Mouse (Mus musculus): Measurements from ENCODE around the gene Mmgt1. TPM values are rescaled to one million over a fixed set of nuclear protein-coding genes. Genes with fewer than 3 reads are reported as not detected.

Mmgt1 gene
- total RNA-seq (2021) = 10 to 100 TPM; 25.7 TPM
- long read RNA-seq, experiment 1, full-length matches to known transcripts = 29 of 31 reads
- long read RNA-seq, experiment 1, partial matches to known transcripts = 0 of 31 reads
- long read RNA-seq, experiment 1, other reads (novel, unspliced or antisense) = 2 of 31 reads
- long read RNA-seq, experiment 2, full-length matches to known transcripts = 13 of 16 reads
- long read RNA-seq, experiment 2, partial matches to known transcripts = 0 of 16 reads
- long read RNA-seq, experiment 2, other reads (novel, unspliced or antisense) = 3 of 16 reads

DNA sequence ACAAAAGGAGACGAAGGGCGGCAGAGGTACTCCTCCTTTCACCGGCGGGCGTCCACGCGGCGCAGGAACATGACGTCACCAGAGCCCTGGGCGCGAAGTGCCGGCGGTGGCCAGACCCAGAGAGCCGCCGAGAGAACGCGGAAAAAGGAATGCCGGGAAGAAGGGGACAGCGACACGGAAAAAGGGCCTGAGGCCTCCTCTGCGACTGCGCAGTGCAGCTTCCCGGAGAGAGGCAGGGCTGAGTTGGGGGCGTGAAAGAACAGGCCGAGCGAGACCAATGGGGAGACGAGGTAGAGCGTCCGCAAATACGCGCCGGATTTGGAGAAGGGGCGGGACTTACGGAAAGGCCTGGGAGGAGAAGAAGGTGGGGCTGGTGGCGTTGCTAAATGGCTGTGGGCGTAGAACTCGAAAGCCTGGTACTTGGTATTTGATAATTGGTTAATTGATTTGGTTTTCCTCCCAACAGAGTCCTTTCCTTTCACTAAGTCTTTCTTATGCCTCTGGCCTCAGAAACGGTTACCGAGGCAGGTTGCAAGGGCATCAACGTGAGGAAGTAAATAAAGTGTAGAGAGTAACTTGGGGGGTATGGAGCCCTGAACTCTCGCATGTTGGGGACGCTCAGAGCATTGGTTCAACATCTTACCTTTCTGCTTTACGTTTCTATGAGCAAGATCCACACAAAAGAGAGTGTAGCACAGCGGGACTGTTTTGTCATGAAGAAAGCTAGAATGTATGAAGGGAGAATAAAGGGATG is at the start of gene Mmgt1:
Gene Mmgt1 (minus strand): TSS at position 183 of the 754 bp plus-strand sequence.
- intact Hi-C loops (cut with DNase I) = loop anchor here (5.0 to 10.0 kb wide), 2 partner anchors 143 to 454 kb away; partner anchors contain the start of genes Htatsf1 and Ints6l
- peak within 1 kb of the TSS; percentile 72; the same call in 1 of the 2 replicates for H3K27ac ChIP-seq

DNA sequence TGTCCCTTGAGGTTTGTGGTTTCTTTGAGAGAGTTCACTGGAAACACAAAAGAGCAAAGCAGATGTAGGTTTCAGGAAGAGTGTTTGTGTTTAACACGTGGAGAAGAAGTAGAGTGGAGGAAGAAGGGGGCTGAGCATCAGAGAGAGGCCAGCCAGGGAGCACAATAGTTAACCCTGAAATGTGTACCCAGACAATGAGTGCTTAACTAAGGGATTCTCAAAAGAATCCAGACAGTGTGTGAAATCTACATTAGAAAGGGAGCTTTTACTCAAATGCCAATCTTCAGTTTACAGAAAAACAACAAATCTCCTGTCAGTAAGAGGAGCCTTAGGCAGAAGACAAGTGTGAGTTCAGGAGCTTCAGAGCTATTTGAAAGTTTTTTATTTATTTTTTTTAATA is 42.2 kb upstream of the Mmgt1 start:
- H3K4me3 ChIP-seq = no peak overlapping the region
- no peak overlapping the region for H3K27ac ChIP-seq
- DNase-seq (ENCODE audit: extremely low spot score in 1 of 2, low spot score in 2 of 2) = no peak
- no peak for TF ChIP-seq CTCF (IDR thresholded peaks at IDR 0.05)
- intact Hi-C loops (cut with DNase I) = no loop called here

More for the DNA sequence above, at the start of gene Mmgt1:
- DNase-seq (ENCODE audit: extremely low spot score in 1 of 2, low spot score in 2 of 2) = peak; percentile 87 to 91
- no peak for TF ChIP-seq CTCF (IDR thresholded peaks at IDR 0.05)
- H3K4me3 ChIP-seq = peak within 1 kb of the TSS; percentile 70

- intact Hi-C loops (cut with DNase I) = no loop called here
- Histone ChIP-seq H3K4me3 (no peak overlapping the region), H3K27ac (no peak overlapping the region)
- TF ChIP-seq CTCF (IDR thresholded peaks at IDR 0.05) = no peak
- DNase-seq (ENCODE audit: extremely low spot score in 1 of 2, low spot score in 2 of 2) = no peak
These were observed 38.3 kb upstream of the Mmgt1 start for GRCm38 (mm10) chrX:56636185-56636584.

DNA sequence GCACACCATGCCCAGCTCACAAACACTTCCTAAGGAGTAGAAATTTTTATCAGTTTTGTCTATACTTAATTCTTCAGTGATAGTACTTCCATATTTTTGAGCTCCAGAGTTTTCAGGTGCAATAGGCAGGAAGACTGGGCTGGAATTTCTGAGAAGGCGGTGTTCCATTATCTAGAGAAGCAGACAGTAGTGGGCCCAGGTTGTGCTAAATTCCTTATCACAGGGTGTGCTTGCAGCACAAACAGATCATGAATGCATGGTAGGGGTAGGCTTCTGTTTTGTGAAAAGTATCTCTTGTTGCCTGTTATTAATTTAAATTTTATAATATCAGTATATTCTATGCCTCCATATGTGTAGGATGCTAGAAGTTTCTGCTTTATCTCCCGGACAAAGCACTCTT is 17.4 kb upstream of the Mmgt1 start:
- Histone ChIP-seq H3K4me3 (no peak overlapping the region), H3K27ac (no peak overlapping the region)
- intact Hi-C loops (cut with DNase I) = loop anchor here (10.0 kb wide), 1 partner anchor 60 kb away; no protein-coding TSS in a partner anchor
- TF ChIP-seq CTCF (IDR thresholded peaks at IDR 0.05) = no peak
- DNase-seq (ENCODE audit: extremely low spot score in 1 of 2, low spot score in 2 of 2) = no peak

GRCm38 (mm10) chrX:56610318-56610694 is 12.4 kb upstream of the Mmgt1 start:
- no peak for TF ChIP-seq CTCF (IDR thresholded peaks at IDR 0.05)
- no peak overlapping the region for H3K27ac ChIP-seq
- peak overlapping the region; percentile 63 for H3K4me3 ChIP-seq
- intact Hi-C loops (cut with DNase I) = loop anchor here (10.0 kb wide), 1 partner anchor 56 kb away; no protein-coding TSS in a partner anchor
- DNase-seq (ENCODE audit: extremely low spot score in 1 of 2, low spot score in 2 of 2) = peak in 1 of 2 experiments; percentile 15

DNA sequence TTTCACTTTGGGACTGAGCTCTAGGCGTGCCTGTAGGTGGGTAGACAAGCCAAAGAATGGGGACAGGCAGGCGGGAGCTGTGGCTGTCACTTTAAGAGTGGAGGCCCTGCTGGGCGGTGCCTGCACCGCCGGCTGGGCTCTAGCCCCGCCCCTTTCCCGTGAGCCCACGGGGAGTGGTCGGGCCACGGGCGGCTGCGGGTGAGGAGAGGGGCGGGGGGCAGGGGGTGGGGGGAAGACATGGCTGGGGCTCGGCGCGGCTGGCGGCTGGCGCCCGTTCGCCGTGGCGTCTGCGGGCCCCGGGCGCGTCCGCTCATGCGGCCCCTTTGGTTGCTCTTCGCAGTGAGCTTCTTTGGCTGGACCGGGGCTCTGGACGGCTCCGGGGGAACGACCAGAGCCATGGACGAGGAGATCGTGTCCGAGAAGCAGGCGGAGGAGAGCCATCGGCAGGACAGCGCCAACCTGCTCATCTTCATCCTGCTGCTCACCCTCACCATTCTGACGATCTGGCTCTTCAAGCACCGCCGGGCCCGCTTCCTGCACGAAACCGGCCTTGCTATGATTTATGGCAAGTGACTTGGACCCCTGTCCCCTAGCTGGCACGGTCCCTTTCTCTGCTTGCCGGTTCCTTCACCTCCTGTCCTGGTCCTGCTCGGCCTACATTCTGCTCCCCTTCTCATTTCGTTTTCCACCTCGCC is 11.9 kb upstream of the Mmgt1 start, which contains the start of gene Slc9a6:
Gene Slc9a6 (plus strand): TSS at position 135 of the 695 bp plus-strand sequence.
- Histone ChIP-seq H3K27ac (peak within 1 kb of the TSS; percentile 68), H3K4me3 (peak within 1 kb of the TSS; percentile 63)
- peak; percentile 67 to 71 for DNase-seq (ENCODE audit: extremely low spot score in 1 of 2, low spot score in 2 of 2)
- TF ChIP-seq CTCF (IDR thresholded peaks at IDR 0.05) = no peak; the same call in 1 of the 2 replicates
- intact Hi-C loops (cut with DNase I) = loop anchor here (10.0 kb wide), 1 partner anchor 55 kb away; no protein-coding TSS in a partner anchor

DNA sequence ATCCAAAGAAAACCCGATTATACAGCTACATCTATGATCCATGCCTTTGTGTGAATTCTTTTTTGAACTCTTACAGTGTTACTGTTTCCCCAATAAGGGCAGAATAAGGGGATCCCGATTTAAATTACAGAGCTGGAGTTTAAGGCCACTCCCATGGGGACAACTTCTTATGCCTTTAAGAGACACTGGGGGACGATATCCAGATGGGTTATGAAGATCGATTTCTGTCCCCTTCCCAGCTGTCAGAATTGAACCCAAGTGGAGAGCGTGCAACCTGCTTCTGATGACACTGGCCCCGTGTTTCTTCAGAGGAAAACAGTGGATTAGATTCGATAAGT is 11.4 kb upstream of the Mmgt1 start:
- Histone ChIP-seq H3K27ac (no peak overlapping the region), H3K4me3 (peak overlapping the region; percentile 63)
- intact Hi-C loops (cut with DNase I) = no loop called here
- no peak for DNase-seq (ENCODE audit: extremely low spot score in 1 of 2, low spot score in 2 of 2)
- no peak for TF ChIP-seq CTCF (IDR thresholded peaks at IDR 0.05)

- intact Hi-C loops (cut with DNase I) = no loop called here
- DNase-seq (ENCODE audit: extremely low spot score in 1 of 2, low spot score in 2 of 2) = no peak
- no peak overlapping the region for H3K27ac ChIP-seq
- no peak overlapping the region for H3K4me3 ChIP-seq
- no peak for TF ChIP-seq CTCF (IDR thresholded peaks at IDR 0.05)
These were observed 9.3 kb upstream of the Mmgt1 start for GRCm38 (mm10) chrX:56607032-56607710.

DNA sequence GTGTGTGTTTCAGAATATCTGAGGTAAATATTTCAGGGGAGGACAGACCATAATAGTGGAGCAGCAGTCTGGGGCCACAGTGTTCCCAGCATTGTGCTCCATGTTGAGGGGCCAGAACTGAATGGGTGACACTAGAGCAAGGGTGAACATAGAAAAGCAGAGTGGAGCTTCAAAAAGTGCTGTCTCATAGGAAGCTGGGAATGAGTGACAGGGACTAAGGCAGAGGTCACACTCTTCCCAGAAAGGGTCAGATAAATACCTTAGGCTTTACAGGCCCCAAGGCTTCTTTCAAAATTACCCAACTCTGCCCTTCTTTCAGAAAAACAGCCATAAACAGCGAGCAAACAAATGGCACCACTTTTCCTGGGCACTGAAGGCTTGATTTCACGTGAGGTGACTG is 8.7 kb upstream of the Mmgt1 start:
- H3K27ac ChIP-seq = no peak overlapping the region
- intact Hi-C loops (cut with DNase I) = no loop called here
- no peak for TF ChIP-seq CTCF (IDR thresholded peaks at IDR 0.05)
- DNase-seq (ENCODE audit: extremely low spot score in 1 of 2, low spot score in 2 of 2) = no peak
- no peak overlapping the region for H3K4me3 ChIP-seq

DNA sequence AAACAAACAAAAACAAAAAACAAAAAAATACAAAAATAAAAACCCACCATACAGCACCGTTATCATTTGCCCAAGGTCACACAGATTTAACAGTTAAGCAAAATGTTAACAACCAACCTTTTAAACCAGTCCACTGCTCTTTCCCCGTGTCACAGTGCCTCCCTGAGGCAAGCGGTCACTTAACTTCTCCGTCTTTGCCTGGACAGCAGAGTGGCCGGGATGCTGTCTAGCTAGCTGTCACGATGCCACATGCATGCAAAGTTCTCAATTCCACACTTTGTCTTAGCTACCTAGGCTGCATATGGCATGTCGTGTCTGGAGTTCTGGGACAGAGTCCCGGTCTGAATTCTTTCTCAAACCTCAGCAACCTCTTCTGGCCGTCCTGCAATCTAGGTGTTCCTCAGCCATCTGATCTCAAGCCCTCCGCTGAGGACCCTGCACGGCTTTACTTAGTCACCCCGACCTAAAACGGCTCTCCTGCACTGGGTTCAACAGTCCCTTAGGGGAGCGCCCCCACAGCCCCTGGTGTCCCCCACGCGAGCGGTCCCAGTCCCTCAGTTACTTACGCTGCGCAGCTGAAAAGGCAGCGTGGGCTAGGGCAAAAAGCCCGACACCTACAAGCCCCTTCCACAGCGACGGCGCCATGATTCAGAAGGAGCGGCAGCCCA is 516 bp downstream of the Mmgt1 start:
- intact Hi-C loops (cut with DNase I) = loop anchor here (5.0 to 10.0 kb wide), 2 partner anchors 143 to 455 kb away; partner anchors contain the start of genes Htatsf1 and Ints6l

DNA sequence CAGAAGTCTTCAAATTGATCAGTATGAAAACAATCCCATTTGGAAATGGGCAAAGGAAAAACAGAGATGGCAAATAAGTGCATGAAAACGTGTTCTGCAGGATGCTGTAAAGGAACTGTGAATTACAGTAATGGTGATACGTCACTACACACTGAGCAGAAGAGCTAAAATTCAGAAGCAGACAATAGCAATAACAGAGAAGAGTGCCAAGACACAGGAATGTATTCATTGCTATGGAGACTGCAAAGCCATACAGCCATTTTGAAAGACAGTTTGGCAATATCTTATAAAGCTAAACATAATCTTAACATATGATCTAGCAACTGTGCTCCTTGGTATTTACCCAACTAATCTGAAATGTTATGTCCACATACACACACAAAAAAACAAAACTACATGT is 19.7 kb downstream of the Mmgt1 start:
- no peak for DNase-seq (ENCODE audit: extremely low spot score in 1 of 2, low spot score in 2 of 2)
- intact Hi-C loops (cut with DNase I) = no loop called here
- no peak for TF ChIP-seq CTCF (IDR thresholded peaks at IDR 0.05)
- no peak overlapping the region for H3K27ac ChIP-seq
- H3K4me3 ChIP-seq = no peak overlapping the region

More for the DNA sequence above, 516 bp downstream of the Mmgt1 start:
- Histone ChIP-seq H3K27ac (peak overlapping the region; percentile 72; the same call in 1 of the 2 replicates), H3K4me3 (peak overlapping the region; percentile 70)
- DNase-seq (ENCODE audit: extremely low spot score in 1 of 2, low spot score in 2 of 2) = no peak
- no peak; the same call in 1 of the 2 replicates for TF ChIP-seq CTCF (IDR thresholded peaks at IDR 0.05)

Data from left cerebral cortex, adult 2 months (tissue).